Mouse (Mus musculus) activated CD4-positive, CD25-positive, alpha-beta regulatory T cell, adult 4 months (primary cell): ENCODE data around the gene Strada. TPM values are rescaled to one million over a fixed set of nuclear protein-coding genes. Genes with fewer than 3 reads are reported as not detected.
A peak's percentile ranks its signal among the peaks of the same experiment; 100 is the strongest.
"Not testable (repeated sequence)": the region's sequence is repeated elsewhere in the genome, so short reads cannot be mapped to it uniquely, and the experiment has no call there.

Source experiments
- ATAC-seq: one replicate; pipeline ENCODE4 v1.8.0; 2017
- polyA plus RNA-seq, 2 experiments: library from polyadenylated mRNA; unstranded; fragments of 100-300 nt; shearing (Covaris generic); gene quantifications; one replicate each; pipeline ENCODE4 v1.2.1; 2017

Strada gene
- polyA plus RNA-seq, 2 experiments from 2014 or later, result 30.1 to 33.5 TPM

GRCm38 (mm10) chr11:106155761-106156160, 46.2 kb downstream of the Strada start:
- ATAC-seq, result no peak

GRCm38 (mm10) chr11:106154770-106155169, 47.2 kb downstream of the Strada start:
- no peak for ATAC-seq

- no peak for ATAC-seq
Measured at GRCm38 (mm10) chr11:106154091-106154490, 47.9 kb downstream of the Strada start.

GRCm38 (mm10) chr11:106152132-106152531, 49.8 kb downstream of the Strada start:
- ATAC-seq, result no peak

- no peak for ATAC-seq
Measured at GRCm38 (mm10) chr11:106151219-106151618, 50.7 kb downstream of the Strada start.

GRCm38 (mm10) chr11:106134580-106135528, 67.1 kb downstream of the Strada start:
- peak; percentile 43 for ATAC-seq

- ATAC-seq, result no peak
Measured at GRCm38 (mm10) chr11:106132516-106132915, 69.5 kb downstream of the Strada start.

GRCm38 (mm10) chr11:106129477-106129876, 72.5 kb downstream of the Strada start:
- no peak for ATAC-seq

GRCm38 (mm10) chr11:106126727-106127373, 75.1 kb downstream of the Strada start:
- not testable (repeated sequence) for ATAC-seq

GRCm38 (mm10) chr11:106125827-106126226, 76.1 kb downstream of the Strada start:
- no peak for ATAC-seq

GRCm38 (mm10) chr11:106124784-106125183, 77.2 kb downstream of the Strada start:
- no peak for ATAC-seq

GRCm38 (mm10) chr11:106122736-106123135, 79.2 kb downstream of the Strada start:
- peak; percentile 72 for ATAC-seq

GRCm38 (mm10) chr11:106122221-106122620, 79.7 kb downstream of the Strada start:
- ATAC-seq, result no peak

Other genes with a start within 250 kb of the Strada start
- gene Cyb561, start 248.8 kb downstream of the Strada start, polyA plus RNA-seq, result 1 to 10 TPM in 1 of 2 experiments, under 1 TPM in 1; 0.63 to 1.4 TPM
- under 1 TPM in 1 of 2 experiments, not detected in 1; 0.11 TPM for gene Ace, start 234.2 kb downstream of the Strada start, polyA plus RNA-seq
- not detected for gene Ace3, start 207.5 kb downstream of the Strada start, polyA plus RNA-seq
- gene Kcnh6, start 194.0 kb downstream of the Strada start, polyA plus RNA-seq, result not detected
- gene Dcaf7, start 165.3 kb downstream of the Strada start, polyA plus RNA-seq, result 10 to 100 TPM; 22.9 to 23.3 TPM
- gene Taco1, start 136.1 kb downstream of the Strada start, polyA plus RNA-seq, result 10 to 100 TPM; 11.8 to 13.2 TPM
- gene Map3k3, start 117.6 kb downstream of the Strada start, polyA plus RNA-seq, result 10 to 100 TPM; 14.8 to 21.2 TPM
- not detected for gene Gm10840, start 41.3 kb downstream of the Strada start, polyA plus RNA-seq
- gene Limd2, start 41.3 kb downstream of the Strada start, polyA plus RNA-seq, result 100 to 1,000 TPM; 633 to 743 TPM
- gene Ccdc47, start 14.2 kb upstream of the Strada start, polyA plus RNA-seq, result 10 to 100 TPM; 65.0 to 74.5 TPM
- gene Ddx42, start 14.8 kb upstream of the Strada start, polyA plus RNA-seq, result 10 to 100 TPM; 59.1 to 71.5 TPM
- gene Ftsj3, start 53.9 kb upstream of the Strada start, polyA plus RNA-seq, result 10 to 100 TPM; 43.4 to 53.4 TPM
- 100 to 1,000 TPM; 140 to 180 TPM for gene Psmc5, start 54.0 kb upstream of the Strada start, polyA plus RNA-seq
- gene Smarcd2, start 70.8 kb upstream of the Strada start, polyA plus RNA-seq, result 10 to 100 TPM; 17.6 to 23.2 TPM
- gene Tcam1, start 74.5 kb upstream of the Strada start, polyA plus RNA-seq, result under 1 TPM; 0.12 to 0.43 TPM
- gene Gh, start 99.7 kb upstream of the Strada start, polyA plus RNA-seq, result not detected
- gene Cd79b, start 112.6 kb upstream of the Strada start, polyA plus RNA-seq, result 10 to 100 TPM; 48.0 to 77.5 TPM
- under 1 TPM in 1 of 2 experiments, not detected in 1; 0.09 TPM for gene Scn4a, start 151.1 kb upstream of the Strada start, polyA plus RNA-seq
- gene Prr29, start 163.3 kb upstream of the Strada start, polyA plus RNA-seq, result 1 to 10 TPM; 1.1 to 1.2 TPM
- gene Icam2, start 185.9 kb upstream of the Strada start, polyA plus RNA-seq, result 100 to 1,000 TPM in 1 of 2 experiments, 10 to 100 TPM in 1; 94.3 to 114 TPM